Mouse (Mus musculus) heart, postnatal 0 days (tissue): ENCODE results near the gene D630003M21Rik.

ENCODE experiments used
- CTCF ChIP-seq: IDR thresholded peaks from 2 replicates; pipeline ENCODE4 v1.5.1; 2016; ENCODE audit warnings: antibody characterized with exemption, control low read depth, low read depth
- EP300 ChIP-seq: IDR thresholded peaks from 2 replicates; pipeline ENCODE4 v1.6.1; 2016; ENCODE audit warnings: antibody characterized with exemption, low read depth

GRCm38 (mm10) chr2:158138778-158139177, 90.2 kb downstream of the D630003M21Rik start:
- TF ChIP-seq EP300 (no peak), CTCF (no peak)
